Mouse (Mus musculus) liver, embryonic 16.5 days (tissue): ENCODE results near the gene Cradd. TPM values are rescaled to one million over a fixed set of nuclear protein-coding genes. Genes with fewer than 3 reads are reported as not detected.

ENCODE experiments used
- ATAC-seq: fragments of 200-750 bp; cut with Nextera tagmentation; 2 replicates; pipeline ENCODE4 v1.8.0; 2017; ENCODE audit warnings: low read depth, mild to moderate bottlenecking, moderate number of reproducible peaks, moderate library complexity
- H3K27ac ChIP-seq: fragments of 300-500 bp; sonication (generic); 2 replicates; pipeline ENCODE4 v1.5.1; 2014; ENCODE audit warnings: mild to moderate bottlenecking, low read length
- H3K27me3 ChIP-seq: fragments of 300-500 bp; sonication (generic); 2 replicates; pipeline ENCODE4 v1.6.1; 2014; ENCODE audit warnings: low read depth, low read length, mixed read lengths; ENCODE audit not compliant: control insufficient read depth, insufficient read depth
- H3K36me3 ChIP-seq: fragments of 300-500 bp; sonication (generic); 2 replicates; pipeline ENCODE4 v1.6.1; 2014; ENCODE audit warnings: mild to moderate bottlenecking; ENCODE audit not compliant: control insufficient read depth, insufficient read depth
- H3K4me1 ChIP-seq: fragments of 300-500 bp; sonication (generic); 2 replicates; pipeline ENCODE4 v1.6.1; 2014; ENCODE audit warnings: low read depth, low read length, mixed read lengths; ENCODE audit not compliant: control insufficient read depth
- H3K4me2 ChIP-seq: fragments of 300-500 bp; sonication (generic); 2 replicates; pipeline ENCODE4 v1.6.1; 2014; ENCODE audit warnings: low read depth, low read length, mixed read lengths
- H3K4me3 ChIP-seq: fragments of 300-500 bp; sonication (generic); 2 replicates; pipeline ENCODE4 v1.5.1; 2014; ENCODE audit warnings: low read depth, mild to moderate bottlenecking, low read length
- H3K9ac ChIP-seq: fragments of 300-500 bp; sonication (generic); 2 replicates; pipeline ENCODE4 v1.6.1; 2014; ENCODE audit warnings: low read depth, low read length
- H3K9me3 ChIP-seq: fragments of 300-500 bp; sonication (generic); replicated peaks from 2 replicates; pipeline ENCODE4 v1.6.1; 2016; ENCODE audit warnings: low read length; ENCODE audit not compliant: control insufficient read depth
- WGBS: fragments of 180-500 bp; shearing (Covaris S2); extraction: QIAGEN DNeasy Blood & Tissue Kit; methylation state at CpG from one replicate; pipeline ENCODE4 v1.1.7; 2014; ENCODE audit not compliant: insufficient replicate concordance; 5-methylcytosine and 5-hydroxymethylcytosine counted together
- polyA plus RNA-seq: library from polyadenylated mRNA; unstranded; fragments of >200 nt; fragmentation: Nextera tagmentation; extraction: Ambion mirVana; gene quantifications from 2 replicates; pipeline ENCODE4 v1.2.1, GENCODE M21; 2015

Cradd gene
- polyA plus RNA-seq, 1 experiment from 2014 or later = 4.4 TPM

GRCm38 (mm10) chr10:95322076-95323070 is 1.6 kb downstream of the Cradd start:
- Histone ChIP-seq H3K36me3 (no peaks in the 10 kb centered on the region), H3K4me1 (peaks cover 11% of the 10 kb centered on the region), H3K9me3 (no peaks in the 10 kb centered on the region), H3K4me2 (peak overlapping the region; percentile 56), H3K27me3 (no peaks in the 10 kb centered on the region), H3K9ac (no peak overlapping the region; the same call in 1 of the 2 replicates), H3K27ac (no peak overlapping the region), H3K4me3 (peak overlapping the region; percentile 73; the same call in 1 of the 2 replicates)
- ATAC-seq = peak; percentile 6; the same call in 1 of the 2 replicates
- WGBS = 51% methylated on average over 20 of the region's 20 CpGs

GRCm38 (mm10) chr10:95319001-95319400 is 4.9 kb downstream of the Cradd start:
- no peak for ATAC-seq
- peaks cover 11% of the 10 kb centered on the region for H3K4me1 ChIP-seq
- no peaks in the 10 kb centered on the region for H3K9me3 ChIP-seq
- H3K9ac ChIP-seq = no peak overlapping the region
- H3K4me3 ChIP-seq = no peak overlapping the region
- no peak overlapping the region for H3K27ac ChIP-seq
- no peaks in the 10 kb centered on the region for H3K27me3 ChIP-seq
- H3K4me2 ChIP-seq = no peak overlapping the region
- WGBS = 79% methylated on average over 13 of the region's 13 CpGs
- no peaks in the 10 kb centered on the region for H3K36me3 ChIP-seq

DNA sequence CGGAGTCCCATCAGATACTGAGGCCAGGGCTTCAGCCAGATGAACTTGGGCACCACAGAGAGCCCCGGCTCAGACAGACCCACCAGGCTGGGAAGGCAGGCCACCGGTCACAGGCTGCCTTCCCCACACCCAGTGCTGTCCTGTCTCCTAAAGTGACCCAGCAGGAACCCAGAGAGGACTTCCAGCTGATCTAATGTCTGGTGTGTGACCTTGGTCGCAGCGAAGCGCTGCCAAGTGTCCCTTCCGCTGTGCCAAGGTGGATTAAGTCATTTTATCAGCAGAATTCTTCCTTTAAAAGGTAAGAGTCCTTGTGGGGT is 5.6 kb downstream of the Cradd start:
- Histone ChIP-seq H3K9me3 (no peaks in the 10 kb centered on the region), H3K27ac (no peak overlapping the region), H3K27me3 (no peaks in the 10 kb centered on the region), H3K36me3 (no peaks in the 10 kb centered on the region), H3K4me3 (no peak overlapping the region), H3K4me1 (peaks cover 11% of the 10 kb centered on the region), H3K4me2 (no peak overlapping the region), H3K9ac (no peak overlapping the region)
- WGBS = 80% methylated on average over 7 of the region's 7 CpGs
- no peak for ATAC-seq

DNA sequence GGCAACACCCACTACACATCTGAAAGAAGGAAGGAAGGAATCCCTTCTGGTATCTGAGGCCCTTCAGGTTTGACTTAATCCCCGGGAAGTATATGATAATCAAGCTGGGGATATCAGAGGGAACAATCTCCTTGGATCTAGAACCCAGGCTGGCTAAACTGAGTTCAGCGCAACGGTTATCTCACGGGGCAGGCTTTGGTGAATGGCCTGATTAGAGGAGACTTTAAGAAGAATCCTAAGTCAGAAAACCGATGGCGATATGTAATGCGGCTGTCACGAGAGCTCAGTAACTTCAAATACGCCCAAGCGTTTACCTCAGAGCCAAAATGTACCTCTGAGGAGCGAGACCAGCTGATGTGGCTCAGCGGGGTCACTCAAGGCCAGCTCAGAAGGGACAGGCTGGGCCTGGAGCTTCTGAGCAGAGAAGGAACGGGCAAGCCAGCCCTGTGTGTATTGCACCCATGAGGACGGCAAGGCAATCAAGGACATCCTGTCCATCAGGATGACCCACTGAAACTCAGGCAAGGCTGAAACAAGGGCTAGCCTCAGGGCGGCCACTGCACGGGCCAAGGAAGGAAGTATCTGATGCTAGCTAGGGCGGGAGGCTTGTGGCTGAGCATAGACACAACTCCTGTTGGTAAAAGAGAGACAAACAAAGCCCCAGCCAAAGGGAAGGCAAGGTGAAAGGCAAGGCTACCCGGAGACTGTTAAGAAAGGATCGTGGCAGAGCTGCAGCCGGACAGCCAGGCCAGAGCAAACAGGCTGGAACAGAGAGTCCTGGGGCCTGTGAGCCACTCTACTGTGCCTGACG is 6.1 kb downstream of the Cradd start:
- no peak overlapping the region for H3K4me3 ChIP-seq
- no peak overlapping the region for H3K9ac ChIP-seq
- H3K27me3 ChIP-seq = no peaks in the 10 kb centered on the region
- no peaks in the 10 kb centered on the region for H3K36me3 ChIP-seq
- no peaks in the 10 kb centered on the region for H3K9me3 ChIP-seq
- 74% methylated on average over 21 of the region's 21 CpGs for WGBS
- no peak overlapping the region for H3K27ac ChIP-seq
- H3K4me2 ChIP-seq = no peak overlapping the region
- H3K4me1 ChIP-seq = peaks cover 10% of the 10 kb centered on the region
- 0 out of 2 replicates have a peak, but pooled peaks have one; percentile 20 for ATAC-seq

GRCm38 (mm10) chr10:95317091-95317490 is 6.8 kb downstream of the Cradd start:
- 77% methylated on average over 14 of the region's 14 CpGs for WGBS
- Histone ChIP-seq H3K4me1 (peaks cover 3% of the 10 kb centered on the region), H3K4me3 (no peak overlapping the region), H3K4me2 (no peak overlapping the region), H3K27ac (no peak overlapping the region), H3K9me3 (no peaks in the 10 kb centered on the region), H3K27me3 (no peaks in the 10 kb centered on the region), H3K36me3 (no peaks in the 10 kb centered on the region), H3K9ac (no peak overlapping the region)
- no peak for ATAC-seq

DNA sequence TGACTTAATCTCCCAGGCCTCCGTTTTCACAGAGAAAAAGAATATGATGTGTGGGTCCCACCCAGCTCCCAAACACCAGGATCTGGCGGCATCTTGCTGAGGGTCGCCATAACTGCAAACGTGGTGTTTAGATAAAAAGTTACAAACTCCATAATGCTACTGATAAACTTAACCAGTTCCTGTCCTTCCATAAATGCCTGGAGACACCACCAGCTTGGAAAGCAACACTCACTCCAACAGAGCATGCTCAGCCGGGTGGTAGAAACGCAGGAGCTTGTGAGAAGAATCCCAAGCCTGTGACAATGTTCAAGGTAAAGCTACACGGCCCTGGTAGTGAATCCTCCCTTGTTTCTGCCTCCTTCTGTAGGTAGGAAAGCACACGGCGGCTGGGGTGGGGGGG is 7.3 kb downstream of the Cradd start:
- Histone ChIP-seq H3K4me1 (no peaks in the 10 kb centered on the region; the same call in 1 of the 2 replicates), H3K36me3 (no peaks in the 10 kb centered on the region), H3K27me3 (no peaks in the 10 kb centered on the region), H3K4me3 (no peak overlapping the region), H3K9me3 (no peaks in the 10 kb centered on the region), H3K4me2 (no peak overlapping the region), H3K9ac (no peak overlapping the region), H3K27ac (no peak overlapping the region)
- ATAC-seq = no peak
- 52% methylated on average over 9 of the region's 9 CpGs for WGBS

- H3K9me3 ChIP-seq = no peaks in the 10 kb centered on the region
- no peaks in the 10 kb centered on the region; the same call in 1 of the 2 replicates for H3K4me1 ChIP-seq
- WGBS = 75% methylated on average over 19 of the region's 19 CpGs
- no peak overlapping the region for H3K9ac ChIP-seq
- H3K36me3 ChIP-seq = no peaks in the 10 kb centered on the region
- no peak overlapping the region for H3K4me3 ChIP-seq
- H3K27ac ChIP-seq = no peak overlapping the region
- ATAC-seq = no peak
- H3K27me3 ChIP-seq = no peaks in the 10 kb centered on the region
- no peak overlapping the region for H3K4me2 ChIP-seq
These were observed 8.0 kb downstream of the Cradd start for GRCm38 (mm10) chr10:95315801-95316474.

- WGBS = 93% methylated on average over 11 of the region's 11 CpGs
- H3K9ac ChIP-seq = no peak overlapping the region
- no peak for ATAC-seq
These were observed 8.6 kb downstream of the Cradd start for GRCm38 (mm10) chr10:95315321-95315720.

More at GRCm38 (mm10) chr10:95315321-95315720, 8.6 kb downstream of the Cradd start:
- H3K4me2 ChIP-seq = no peak overlapping the region
- no peak overlapping the region for H3K4me3 ChIP-seq
- H3K27ac ChIP-seq = no peak overlapping the region
- no peaks in the 10 kb centered on the region for H3K27me3 ChIP-seq
- no peaks in the 10 kb centered on the region; the same call in 1 of the 2 replicates for H3K4me1 ChIP-seq
- no peaks in the 10 kb centered on the region for H3K9me3 ChIP-seq
- H3K36me3 ChIP-seq = no peaks in the 10 kb centered on the region
